Mouse (Mus musculus): ENCODE data around the gene Lamtor4.

- no peak for TF ChIP-seq POLR2A (IDR thresholded peaks at IDR 0.05; ENCODE audit: low read depth, low read length)
- TF ChIP-seq CTCF (conservative IDR thresholded peaks at IDR 0.05; ENCODE audit: insufficient read depth, insufficient read length, low read depth, low read length), result no peak
These were observed 22.7 kb downstream of the Lamtor4 start for GRCm38 (mm10) chr5:138277994-138278393.

All from kidney, adult 2 months (tissue).